Mouse (Mus musculus) gonadal fat pad, adult 2 months (tissue): ENCODE results near the gene Mark1. TPM values are rescaled to one million over a fixed set of nuclear protein-coding genes. Genes with fewer than 3 reads are reported as not detected.

ENCODE experiments used
- DNase-seq: peaks from one replicate; pipeline ENCODE4 v3.0.0-alpha.2; 2012; ENCODE audit warnings: low read depth
- polyA plus RNA-seq: library from polyadenylated mRNA; depleted of rRNA; stranded (reverse); fragments of >200 nt; gene quantifications from 2 replicates; pipeline ENCODE4 v1.2.3, GENCODE M21; 2012

The Mark1 gene
- polyA plus RNA-seq, 1 experiment, result 5.0 TPM

DNA sequence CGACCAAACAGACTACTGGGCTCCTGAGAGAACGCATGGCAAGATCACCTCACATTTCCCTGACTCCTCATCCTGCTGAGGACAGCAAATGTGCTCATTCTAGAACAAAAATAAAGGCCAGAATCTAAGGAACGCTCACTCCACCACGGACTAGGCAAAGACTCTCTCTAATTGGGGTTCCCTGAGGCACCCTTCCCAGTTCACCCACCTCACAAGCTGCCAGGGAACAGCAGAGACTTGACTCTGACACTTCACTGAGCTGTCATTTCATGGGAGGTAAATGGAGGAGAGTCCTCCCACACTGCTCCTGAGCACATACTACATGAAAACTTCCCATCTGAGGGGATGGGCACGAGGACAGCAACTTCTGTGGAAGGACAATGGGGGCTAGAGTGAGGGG, 37.5 kb downstream of the Mark1 start:
- DNase-seq, result no peak

DNA sequence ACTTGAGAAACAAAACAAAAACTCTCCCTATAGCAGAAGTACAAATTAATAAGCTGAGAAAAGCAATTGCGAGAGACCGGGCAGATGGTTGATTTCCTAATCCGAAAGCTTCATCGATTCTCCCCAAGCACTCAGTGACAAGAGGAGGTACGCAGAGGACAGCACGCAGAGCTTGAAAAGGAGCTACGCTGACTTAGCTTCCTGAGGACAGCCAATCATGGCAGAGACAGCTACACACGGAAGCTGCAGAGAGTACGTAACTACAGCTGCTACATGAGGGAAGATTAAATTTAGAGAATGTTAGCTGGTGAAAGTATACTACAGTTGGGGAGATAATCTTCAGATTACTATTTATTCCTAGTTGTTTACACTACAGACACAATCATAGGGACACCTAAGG, 40.6 kb downstream of the Mark1 start:
- DNase-seq, result no peak

DNA sequence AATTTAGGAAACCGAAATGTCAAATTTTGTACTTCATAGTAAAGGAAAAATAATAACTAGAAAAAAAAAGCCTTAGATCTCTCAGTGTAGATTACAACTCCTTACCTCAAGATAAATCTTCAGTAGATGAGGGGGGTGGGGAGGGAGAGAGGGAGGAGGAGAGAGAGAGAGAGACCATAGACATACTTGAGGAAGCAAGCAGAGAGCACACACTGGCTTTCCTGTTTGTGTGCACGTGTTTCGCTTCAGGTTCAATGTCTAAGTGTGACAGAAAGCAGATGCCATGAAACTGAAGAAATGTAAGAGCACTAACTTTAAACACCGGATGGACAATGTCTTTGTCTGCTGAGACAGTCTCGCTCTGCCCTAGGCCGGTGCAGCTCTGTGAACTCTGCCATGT, 41.0 kb downstream of the Mark1 start:
- DNase-seq, result no peak

- DNase-seq, result no peak
These were observed 47.6 kb downstream of the Mark1 start for GRCm38 (mm10) chr1:184951758-184952157.

DNA sequence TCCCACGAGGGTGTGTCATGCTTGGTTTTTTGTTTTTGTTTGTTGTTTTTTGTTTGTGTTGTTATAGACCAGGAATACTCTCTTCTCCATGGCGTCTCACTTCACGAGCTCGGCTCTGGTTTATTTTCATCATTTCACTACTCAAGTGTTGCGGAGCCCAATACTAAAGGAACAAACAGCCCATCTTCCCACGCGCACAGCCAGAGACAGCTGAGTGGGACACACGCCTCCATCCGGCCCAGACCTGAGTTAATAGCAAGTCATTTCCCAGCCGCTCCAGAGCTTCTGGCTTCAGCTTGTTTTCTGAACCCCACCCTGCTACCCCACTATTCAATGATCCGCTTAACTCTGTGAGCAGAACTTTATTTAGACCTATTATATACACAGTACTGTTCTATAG, 48.3 kb downstream of the Mark1 start:
- no peak for DNase-seq

- DNase-seq, result no peak
These were observed 61.3 kb downstream of the Mark1 start for GRCm38 (mm10) chr1:184938106-184938505.

DNA sequence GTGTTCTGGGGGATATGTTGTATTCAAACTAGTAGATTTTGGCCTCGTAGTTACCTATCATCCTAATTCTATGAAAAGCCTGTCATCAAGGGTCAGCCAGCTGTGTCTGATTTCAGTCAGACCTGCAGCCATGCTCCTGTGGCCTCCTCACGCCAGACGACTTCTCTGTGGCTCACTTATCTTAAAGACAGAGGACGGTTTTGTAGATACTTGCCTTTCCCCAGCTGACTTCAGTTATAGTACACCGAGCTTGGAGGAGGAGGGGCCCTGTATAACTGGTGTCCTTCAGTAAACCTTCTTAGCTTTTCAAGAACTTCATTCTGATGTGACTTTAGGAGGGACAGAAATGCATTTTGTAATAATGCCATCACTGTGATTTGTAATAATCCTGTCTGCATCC, 63.4 kb downstream of the Mark1 start:
- no peak for DNase-seq

DNA sequence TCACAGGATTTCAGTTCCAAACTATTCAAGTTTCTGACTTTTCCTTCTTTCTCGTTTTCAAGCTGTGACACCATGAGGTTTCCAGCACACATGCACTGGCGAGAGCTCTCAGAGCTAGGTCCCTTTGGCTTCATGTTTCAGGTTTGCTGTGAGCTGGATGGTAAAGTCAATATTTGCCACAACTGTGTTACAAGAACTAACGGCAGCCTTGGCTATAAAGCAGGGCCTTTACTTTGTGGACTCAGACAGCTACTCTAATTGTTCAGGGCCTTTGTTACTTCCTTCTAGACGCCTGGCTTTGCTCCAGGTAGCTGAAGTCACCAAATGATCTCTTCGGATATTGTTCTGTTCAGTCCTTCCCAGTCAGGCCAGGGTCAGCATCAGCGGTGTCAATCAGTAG, 63.9 kb downstream of the Mark1 start:
- no peak for DNase-seq

- DNase-seq, result no peak
These were observed 68.3 kb downstream of the Mark1 start for GRCm38 (mm10) chr1:184931097-184931496.

DNA sequence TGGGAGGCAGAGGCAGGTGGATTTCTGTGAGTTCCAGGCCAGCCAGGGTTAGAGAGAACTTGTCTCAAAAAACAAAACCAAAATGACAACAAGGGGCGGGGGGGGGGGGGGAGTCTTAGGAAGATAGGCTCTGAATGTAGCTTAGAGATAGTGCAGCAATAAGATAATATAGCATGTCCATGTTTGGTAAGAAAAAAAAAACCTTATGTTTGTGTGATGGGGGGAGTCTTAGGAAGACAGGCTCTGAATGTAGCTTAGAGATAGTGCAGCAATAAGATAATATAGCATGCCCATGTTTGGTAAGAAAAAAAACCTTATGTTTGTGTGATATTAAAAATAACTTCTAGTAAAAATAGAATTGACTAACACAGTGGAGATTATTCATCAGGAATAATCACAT, 71.0 kb downstream of the Mark1 start:
- no peak for DNase-seq

GRCm38 (mm10) chr1:184927911-184928310, 71.5 kb downstream of the Mark1 start:
- DNase-seq, result no peak

DNA sequence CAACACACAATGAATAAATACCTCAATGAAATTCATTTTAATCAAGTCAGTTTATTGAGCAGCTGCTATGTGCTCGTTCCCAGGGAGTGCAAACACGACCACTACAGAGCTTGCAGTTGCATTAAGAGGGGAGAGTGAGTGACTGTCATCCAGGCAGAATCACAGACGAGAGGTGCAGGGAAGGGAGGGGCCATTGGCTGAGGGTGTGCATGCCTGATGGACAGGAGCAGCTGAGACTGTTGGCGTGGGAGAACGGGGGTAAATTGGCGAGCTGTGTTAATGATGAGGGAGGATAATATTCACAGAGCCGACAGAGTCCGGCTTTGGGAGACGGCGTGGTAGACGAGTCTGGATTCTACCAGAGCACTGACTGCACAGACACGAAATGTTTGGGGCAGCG, 76.5 kb downstream of the Mark1 start:
- no peak for DNase-seq

GRCm38 (mm10) chr1:184920057-184920456, 79.3 kb downstream of the Mark1 start:
- DNase-seq, result no peak

GRCm38 (mm10) chr1:184918227-184918888, 81.0 kb downstream of the Mark1 start:
- no peak for DNase-seq

- no peak for DNase-seq
These were observed 87.0 kb downstream of the Mark1 start for GRCm38 (mm10) chr1:184912336-184912735.

GRCm38 (mm10) chr1:184911861-184912260, 87.5 kb downstream of the Mark1 start:
- no peak for DNase-seq

DNA sequence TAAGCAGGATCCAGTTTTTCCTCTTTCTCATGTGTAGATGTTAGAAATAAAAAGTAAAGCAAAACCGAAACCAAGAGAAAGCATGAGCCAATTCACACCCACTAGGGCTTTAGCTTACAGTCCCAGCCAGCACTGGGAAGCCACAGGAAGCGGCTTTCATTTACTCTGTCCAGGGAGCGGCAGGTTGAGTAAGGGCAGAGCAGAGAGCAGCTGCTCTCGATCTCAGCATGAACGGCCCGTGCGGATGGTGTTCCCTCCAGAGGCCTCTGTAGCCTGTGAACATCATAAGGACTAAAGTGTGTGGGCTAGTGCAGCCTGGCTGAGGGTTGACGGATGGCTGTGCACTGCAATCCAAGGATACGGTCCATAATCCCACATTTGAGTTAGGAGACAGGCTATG, 90.8 kb downstream of the Mark1 start:
- no peak for DNase-seq

- DNase-seq, result no peak
These were observed 93.2 kb downstream of the Mark1 start for GRCm38 (mm10) chr1:184905904-184906745.

GRCm38 (mm10) chr1:184905371-184905770, 94.0 kb downstream of the Mark1 start:
- DNase-seq, result no peak

DNA sequence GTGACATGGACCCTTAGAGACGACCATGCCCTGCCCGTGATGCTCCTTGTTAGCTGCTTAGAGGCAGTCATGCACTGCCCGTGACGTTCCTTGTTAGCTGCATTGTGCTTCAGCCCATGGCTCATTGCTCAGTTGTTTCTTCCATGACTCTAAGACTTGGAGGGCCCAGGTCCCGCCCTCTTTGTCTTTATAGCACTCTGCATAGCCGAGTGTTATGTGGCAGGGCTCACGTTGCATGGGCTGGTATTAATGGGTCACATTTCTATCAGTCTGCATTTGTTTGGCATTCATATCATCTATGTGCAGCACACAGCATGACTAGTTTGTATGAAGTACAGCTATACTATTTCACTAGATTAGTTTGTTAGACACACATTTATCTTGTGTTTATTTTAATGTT, 95.7 kb downstream of the Mark1 start:
- DNase-seq, result no peak

DNA sequence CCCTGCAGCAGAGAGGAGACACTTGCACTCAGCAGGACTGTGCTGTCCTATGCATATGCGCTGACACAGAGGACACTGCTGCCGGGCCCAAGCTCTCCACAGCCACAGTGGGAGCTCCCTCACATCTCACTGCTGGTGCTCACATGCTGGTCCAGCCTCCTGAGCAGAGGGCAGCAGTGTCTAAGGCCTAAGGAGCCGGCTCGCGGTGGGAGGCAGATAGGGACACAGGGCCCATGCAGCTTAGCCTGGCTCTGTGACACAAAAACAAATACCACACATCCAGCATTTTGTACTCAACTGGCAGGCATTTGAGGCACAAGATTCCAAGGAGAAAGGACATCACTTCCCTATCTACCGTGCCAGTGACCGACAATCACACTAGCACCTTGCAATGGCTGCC, 96.5 kb downstream of the Mark1 start:
- DNase-seq, result no peak

- no peak for DNase-seq
These were observed 102.0 kb downstream of the Mark1 start for GRCm38 (mm10) chr1:184897350-184897749.

- no peak for DNase-seq
These were observed 107.4 kb downstream of the Mark1 start for GRCm38 (mm10) chr1:184891998-184892397.
